Mouse (Mus musculus) liver, adult 2 months (tissue): ENCODE results near the gene Prickle4. TPM values are rescaled to one million over a fixed set of nuclear protein-coding genes. Genes with fewer than 3 reads are reported as not detected.
A peak's percentile ranks its signal among the peaks of the same experiment; 100 is the strongest.

ENCODE experiments used
- DNase-seq: peaks from one replicate; pipeline ENCODE4 v3.0.0-alpha.2; 2011; ENCODE audit warnings: low read depth, low spot score; ENCODE audit errors: extremely low read depth
- H3K27ac ChIP-seq: fragments of 200-500 bp; replicated peaks from 2 replicates; pipeline ENCODE4 v1.5.1; 2012; ENCODE audit warnings: low read depth, mild to moderate bottlenecking, control low read depth, inconsistent platforms, low read length; ENCODE audit not compliant: insufficient read depth
- H3K27me3 ChIP-seq: fragments of 200-500 bp; 2 replicates; pipeline ENCODE4 v1.6.1; 2012; ENCODE audit warnings: mild to moderate bottlenecking, moderate library complexity, low read length, inconsistent platforms; ENCODE audit not compliant: control insufficient read depth, insufficient read depth
- H3K36me3 ChIP-seq: fragments of 200-500 bp; 2 replicates; pipeline ENCODE4 v1.6.1; 2012; ENCODE audit warnings: low read length, inconsistent platforms; ENCODE audit not compliant: control insufficient read depth, insufficient read depth
- H3K4me1 ChIP-seq: fragments of 200-500 bp; 2 replicates; pipeline ENCODE4 v1.6.1; 2011; ENCODE audit warnings: low read length; ENCODE audit not compliant: control insufficient read depth, insufficient read depth
- H3K4me3 ChIP-seq: fragments of 200-500 bp; 2 replicates; pipeline ENCODE4 v1.5.1; 2011; ENCODE audit warnings: low read depth, mild to moderate bottlenecking, control low read depth, low read length, moderate library complexity; ENCODE audit not compliant: insufficient read depth
- H3K79me2 ChIP-seq: fragments of 200-500 bp; 2 replicates; pipeline ENCODE4 v1.6.1; 2012; ENCODE audit warnings: inconsistent platforms, mild to moderate bottlenecking, low read length, moderate library complexity; ENCODE audit not compliant: control insufficient read depth, insufficient read depth
- H3K9ac ChIP-seq: fragments of 200-500 bp; 2 replicates; pipeline ENCODE4 v1.6.1; 2012; ENCODE audit warnings: low read depth, mild to moderate bottlenecking, control low read depth, inconsistent platforms, low read length
- CTCF ChIP-seq: fragments of 200-500 bp; IDR thresholded peaks from 2 replicates; pipeline ENCODE4 v1.5.1; 2011; ENCODE audit warnings: low read depth, low read length, control low read depth
- POLR2A ChIP-seq: fragments of 200-500 bp; IDR thresholded peaks from 2 replicates; pipeline ENCODE4 v1.6.1; 2011; ENCODE audit warnings: low read length, control low read depth; ENCODE audit not compliant: insufficient read depth; ENCODE audit errors: extremely low read depth
- WGBS: fragments of 180-500 bp; shearing (Covaris S2); methylation state at CpG from one replicate; pipeline ENCODE4 v1.1.7; 2018; 5-methylcytosine and 5-hydroxymethylcytosine counted together
- polyA plus RNA-seq: library from polyadenylated mRNA; depleted of rRNA; stranded (reverse); fragments of >200 nt; gene quantifications from 2 replicates; pipeline ENCODE4 v1.2.3, GENCODE M21; 2012; rRNA removed
- total RNA-seq: library from RNA; depleted of rRNA; stranded (reverse); fragments of >200 nt; gene quantifications from 2 replicates; pipeline ENCODE4 v1.2.3, GENCODE M21; 2014; rRNA removed

The Prickle4 gene
- total and polyA plus RNA-seq, 2 experiments = 2.0 to 9.9 TPM

- H3K79me2 ChIP-seq = no peaks in the 10 kb centered on the region; the same call in 1 of the 2 replicates
- no peaks in the 10 kb centered on the region for H3K4me1 ChIP-seq
- H3K4me3 ChIP-seq = no peak overlapping the region
- H3K27ac ChIP-seq = no peak overlapping the region
- no peak for DNase-seq
- no peak for TF ChIP-seq CTCF
- no peak for TF ChIP-seq POLR2A
- H3K9ac ChIP-seq = no peak overlapping the region
- no peaks in the 10 kb centered on the region for H3K36me3 ChIP-seq
- H3K27me3 ChIP-seq = no peaks in the 10 kb centered on the region
- 98% methylated on average over 2 of the region's 2 CpGs for WGBS
Observed at GRCm38 (mm10) chr17:47651953-47652352, 42.6 kb downstream of the Prickle4 start.

GRCm38 (mm10) chr17:47648966-47649365, 45.6 kb downstream of the Prickle4 start:
- Histone ChIP-seq H3K36me3 (no peaks in the 10 kb centered on the region), H3K4me3 (no peak overlapping the region), H3K9ac (no peak overlapping the region), H3K79me2 (no peaks in the 10 kb centered on the region; the same call in 1 of the 2 replicates), H3K27me3 (no peaks in the 10 kb centered on the region), H3K27ac (no peak overlapping the region), H3K4me1 (no peaks in the 10 kb centered on the region)
- WGBS = 84% methylated on average over 4 of the region's 4 CpGs
- no peak for DNase-seq
- no peak for TF ChIP-seq CTCF
- no peak for TF ChIP-seq POLR2A

- no peaks in the 10 kb centered on the region; the same call in 1 of the 2 replicates for H3K79me2 ChIP-seq
- H3K27me3 ChIP-seq = no peaks in the 10 kb centered on the region
- H3K9ac ChIP-seq = no peak overlapping the region
- no peak overlapping the region for H3K4me3 ChIP-seq
- no peak overlapping the region for H3K27ac ChIP-seq
- no peak for TF ChIP-seq POLR2A
- TF ChIP-seq CTCF = peak; percentile 55
- H3K4me1 ChIP-seq = no peaks in the 10 kb centered on the region
- DNase-seq = peak; percentile 76
- 93% methylated on average over 1 of the region's 1 CpGs for WGBS
- H3K36me3 ChIP-seq = no peaks in the 10 kb centered on the region
Observed at GRCm38 (mm10) chr17:47646683-47647082, 47.9 kb downstream of the Prickle4 start.

- TF ChIP-seq CTCF (no peak), POLR2A (no peak)
- Histone ChIP-seq H3K27me3 (no peaks in the 10 kb centered on the region), H3K27ac (no peak overlapping the region), H3K79me2 (0 out of 2 replicates have a peak, but pooled peaks cover 3% of the 10 kb centered on the region), H3K4me1 (no peaks in the 10 kb centered on the region), H3K9ac (no peak overlapping the region), H3K36me3 (no peaks in the 10 kb centered on the region), H3K4me3 (no peak overlapping the region)
- peak; percentile 36 for DNase-seq
- 97% methylated on average over 2 of the region's 2 CpGs for WGBS
Observed at GRCm38 (mm10) chr17:47642992-47643391, 51.5 kb downstream of the Prickle4 start.

Other genes starting within 250 kb of the Prickle4 start
- 8.2 and 8.7 TPM in 2 replicates for gene Taf8, start 192.4 kb downstream of the Prickle4 start, total RNA-seq
- 7.8 and 9.6 TPM in 2 replicates for gene Taf8, start 192.4 kb downstream of the Prickle4 start, polyA plus RNA-seq
- gene Ccnd3, start 189.7 kb downstream of the Prickle4 start, total RNA-seq = 16.8 and 23.4 TPM in 2 replicates
- 39.1 and 41.8 TPM in 2 replicates for gene Ccnd3, start 189.7 kb downstream of the Prickle4 start, polyA plus RNA-seq
- 2.5 and 3.4 TPM in 2 replicates for gene Bysl, start 83.2 kb downstream of the Prickle4 start, total RNA-seq
- 6.7 and 8.1 TPM in 2 replicates for gene Bysl, start 83.2 kb downstream of the Prickle4 start, polyA plus RNA-seq
- 14.4 and 15.0 TPM in 2 replicates for gene Med20, start 83.2 kb downstream of the Prickle4 start, total RNA-seq
- 15.0 and 19.4 TPM in 2 replicates for gene Med20, start 83.2 kb downstream of the Prickle4 start, polyA plus RNA-seq
- 1.2 and 1.9 TPM in 2 replicates for gene Gm20517, start 83.1 kb downstream of the Prickle4 start, total RNA-seq
- 0.14 and 0.31 TPM in 2 replicates for gene Gm20517, start 83.1 kb downstream of the Prickle4 start, polyA plus RNA-seq
- gene Usp49, start 64.0 kb downstream of the Prickle4 start, total RNA-seq = 1.2 and 2.1 TPM in 2 replicates
- 2.2 TPM in 2 replicates for gene Usp49, start 64.0 kb downstream of the Prickle4 start, polyA plus RNA-seq
- 30.6 and 37.5 TPM in 2 replicates for gene Tomm6, start 6.3 kb downstream of the Prickle4 start, total RNA-seq
- gene Tomm6, start 6.3 kb downstream of the Prickle4 start, polyA plus RNA-seq = 97.6 and 101 TPM in 2 replicates
- gene Frs3, start 5.7 kb downstream of the Prickle4 start, total RNA-seq = 1.7 and 1.9 TPM in 2 replicates
- 6.5 and 7.1 TPM in 2 replicates for gene Frs3, start 5.7 kb downstream of the Prickle4 start, polyA plus RNA-seq
- gene Gm21981, start 281 bp downstream of the Prickle4 start, total RNA-seq = 0.09 and 0.27 TPM in 2 replicates
- 0.36 and 0.46 TPM in 2 replicates for gene Gm21981, start 281 bp downstream of the Prickle4 start, polyA plus RNA-seq
- 0.20 TPM in 1 of 2 replicates, not detected in the other for gene Pgc, start 32.1 kb upstream of the Prickle4 start, total RNA-seq
- gene Pgc, start 32.1 kb upstream of the Prickle4 start, polyA plus RNA-seq = 0.26 and 0.37 TPM in 2 replicates
- gene Tfeb, start 42.3 kb upstream of the Prickle4 start, total RNA-seq = 5.7 and 8.1 TPM in 2 replicates
- gene Tfeb, start 42.3 kb upstream of the Prickle4 start, polyA plus RNA-seq = 15.7 and 16.6 TPM in 2 replicates
- 0.65 and 0.67 TPM in 2 replicates for gene Mdfi, start 140.0 kb upstream of the Prickle4 start, total RNA-seq
- gene Mdfi, start 140.0 kb upstream of the Prickle4 start, polyA plus RNA-seq = 1.8 and 2.9 TPM in 2 replicates
- 2.0 and 4.1 TPM in 2 replicates for gene Foxp4, start 229.9 kb upstream of the Prickle4 start, total RNA-seq
- gene Foxp4, start 229.9 kb upstream of the Prickle4 start, polyA plus RNA-seq = 18.5 and 24.6 TPM in 2 replicates